Mouse (Mus musculus) heart, embryonic 14.5 days (tissue): ENCODE measurements around the gene Park7. TPM values are rescaled to one million over a fixed set of nuclear protein-coding genes. Genes with fewer than 3 reads are reported as not detected.

Source experiments
- ATAC-seq: fragments of 200-750 bp; cut with Nextera tagmentation; 2 replicates; pipeline ENCODE4 v1.8.0; 2017; ENCODE audit warnings: low read depth, moderate TSS enrichment; ENCODE audit not compliant: insufficient number of reproducible peaks, insufficient read depth, low FRiP score
- H3K27ac ChIP-seq, 2 experiments: fragments of 200-500 bp in 1 of 2; fragments of 300-500 bp in 1 of 2; sonication (generic) in 1 of 2; replicated peaks in 1 of 2; 2 replicates each; pipeline ENCODE4 v1.5.1; 2012 to 2014; ENCODE audit warnings: low read depth in 2 of 2, low read length in 2 of 2, control low read depth in 1 of 2, mild to moderate bottlenecking in 1 of 2, mixed read lengths in 1 of 2; ENCODE audit not compliant: control insufficient read depth in 1 of 2, insufficient read depth in 1 of 2
- H3K27me3 ChIP-seq: fragments of 300-500 bp; sonication (generic); 2 replicates; pipeline ENCODE4 v1.6.1; 2014; ENCODE audit warnings: mild to moderate bottlenecking, low read length, control low read depth; ENCODE audit not compliant: control insufficient read depth, insufficient read depth
- H3K36me3 ChIP-seq: fragments of 300-500 bp; sonication (generic); 2 replicates; pipeline ENCODE4 v1.6.1; 2014; ENCODE audit warnings: mild to moderate bottlenecking, control low read depth, low read length, mixed read lengths; ENCODE audit not compliant: control insufficient read depth, insufficient read depth
- H3K4me1 ChIP-seq, 2 experiments: fragments of 200-500 bp in 1 of 2; fragments of 300-500 bp in 1 of 2; sonication (generic) in 1 of 2; 2 replicates each; pipeline ENCODE4 v1.6.1; 2012 to 2014; ENCODE audit warnings: low read length in 2 of 2, control low read depth in 1 of 2, mixed read lengths in 1 of 2; ENCODE audit not compliant: control insufficient read depth in 2 of 2, insufficient read depth in 2 of 2
- H3K4me2 ChIP-seq: fragments of 300-500 bp; sonication (generic); 2 replicates; pipeline ENCODE4 v1.6.1; 2014; ENCODE audit warnings: mild to moderate bottlenecking, low read length
- H3K4me3 ChIP-seq, 2 experiments: fragments of 200-500 bp in 1 of 2; fragments of 300-500 bp in 1 of 2; sonication (generic) in 1 of 2; 2 replicates each; pipeline ENCODE4 v1.5.1; 2012 to 2014; ENCODE audit warnings: low read length in 2 of 2, mild to moderate bottlenecking in 2 of 2, control low read depth in 1 of 2, low read depth in 1 of 2, moderate library complexity in 1 of 2; ENCODE audit not compliant: control insufficient read depth in 1 of 2, insufficient read depth in 1 of 2
- H3K9ac ChIP-seq: fragments of 300-500 bp; sonication (generic); 2 replicates; pipeline ENCODE4 v1.6.1; 2014; ENCODE audit warnings: mild to moderate bottlenecking, low read length
- H3K9me3 ChIP-seq: fragments of 300-500 bp; sonication (generic); 2 replicates; pipeline ENCODE4 v1.6.1; 2016; ENCODE audit warnings: low read length, control low read depth; ENCODE audit not compliant: control insufficient read depth
- WGBS: fragments of 180-500 bp; shearing (Covaris S2); extraction: QIAGEN DNeasy Blood & Tissue Kit; methylation state at CpG from one replicate; pipeline ENCODE4 v1.1.7; 2014; 5-methylcytosine and 5-hydroxymethylcytosine counted together
- polyA plus RNA-seq: library from polyadenylated mRNA; unstranded; fragments of >200 nt; fragmentation: Nextera tagmentation; extraction: Ambion mirVana; gene quantifications from 2 replicates; pipeline ENCODE4 v1.2.1, GENCODE M21; 2014

Park7 gene
- polyA plus RNA-seq, 1 experiment from 2014 or later: 351 TPM

DNA sequence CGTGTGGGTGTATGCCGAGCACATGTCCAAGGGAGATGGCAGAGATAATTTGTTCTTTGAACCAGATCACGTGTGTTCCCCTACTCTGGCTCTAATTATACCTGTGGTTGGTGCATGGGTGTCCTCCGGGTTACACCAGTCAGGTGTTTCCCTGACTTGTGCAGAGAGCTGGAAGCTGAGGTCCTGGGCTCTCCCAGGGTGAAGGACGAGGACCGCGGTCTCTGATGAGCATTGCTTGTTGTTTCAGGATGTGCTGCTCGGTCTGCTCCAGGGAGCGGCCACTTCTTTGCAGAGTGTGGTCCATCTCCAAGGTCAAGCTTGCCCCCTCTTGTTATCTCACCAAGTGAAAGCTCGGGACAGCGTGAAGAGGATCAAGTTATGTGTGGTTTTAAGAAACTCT is 48.2 kb downstream of the Park7 start:
- Histone ChIP-seq H3K36me3 (peaks cover 35% of the 10 kb centered on the region), H3K4me3 (no peak overlapping the region), H3K9ac (no peak overlapping the region), H3K27ac (no peak overlapping the region), H3K9me3 (no peaks in the 10 kb centered on the region), H3K4me1 (peaks cover 12 to 13% of the 10 kb centered on the region in 2 experiments), H3K4me2 (no peak overlapping the region), H3K27me3 (no peaks in the 10 kb centered on the region)
- 89% methylated on average over 11 of the region's 11 CpGs for WGBS
- ATAC-seq: no peak

DNA sequence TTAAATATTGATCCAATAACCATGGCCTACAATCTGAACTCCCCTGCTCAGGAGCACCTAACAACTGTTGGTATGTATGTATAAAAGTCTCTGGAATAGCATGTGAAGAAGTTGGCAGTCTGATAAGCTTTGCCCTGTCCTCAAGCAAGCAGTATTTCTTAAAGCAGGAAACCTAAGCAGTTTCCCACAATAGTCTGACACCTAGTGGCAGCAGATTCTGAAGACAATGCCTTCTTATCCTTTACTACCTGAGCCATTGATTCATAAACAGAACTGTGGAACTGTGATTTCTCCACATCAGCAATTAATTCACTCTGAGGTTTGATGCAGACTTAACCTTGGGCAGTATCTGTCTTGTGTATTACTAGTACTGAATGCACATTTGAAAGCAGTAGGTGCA is 48.9 kb downstream of the Park7 start:
- no peak for ATAC-seq
- Histone ChIP-seq H3K4me3 (no peak overlapping the region), H3K27me3 (no peaks in the 10 kb centered on the region), H3K36me3 (peaks cover 35% of the 10 kb centered on the region), H3K4me1 (peaks cover 9 to 10% of the 10 kb centered on the region in 2 experiments), H3K4me2 (no peak overlapping the region), H3K9me3 (no peaks in the 10 kb centered on the region), H3K27ac (no peak overlapping the region; a peak in 1 of 4 replicates), H3K9ac (no peak overlapping the region)

DNA sequence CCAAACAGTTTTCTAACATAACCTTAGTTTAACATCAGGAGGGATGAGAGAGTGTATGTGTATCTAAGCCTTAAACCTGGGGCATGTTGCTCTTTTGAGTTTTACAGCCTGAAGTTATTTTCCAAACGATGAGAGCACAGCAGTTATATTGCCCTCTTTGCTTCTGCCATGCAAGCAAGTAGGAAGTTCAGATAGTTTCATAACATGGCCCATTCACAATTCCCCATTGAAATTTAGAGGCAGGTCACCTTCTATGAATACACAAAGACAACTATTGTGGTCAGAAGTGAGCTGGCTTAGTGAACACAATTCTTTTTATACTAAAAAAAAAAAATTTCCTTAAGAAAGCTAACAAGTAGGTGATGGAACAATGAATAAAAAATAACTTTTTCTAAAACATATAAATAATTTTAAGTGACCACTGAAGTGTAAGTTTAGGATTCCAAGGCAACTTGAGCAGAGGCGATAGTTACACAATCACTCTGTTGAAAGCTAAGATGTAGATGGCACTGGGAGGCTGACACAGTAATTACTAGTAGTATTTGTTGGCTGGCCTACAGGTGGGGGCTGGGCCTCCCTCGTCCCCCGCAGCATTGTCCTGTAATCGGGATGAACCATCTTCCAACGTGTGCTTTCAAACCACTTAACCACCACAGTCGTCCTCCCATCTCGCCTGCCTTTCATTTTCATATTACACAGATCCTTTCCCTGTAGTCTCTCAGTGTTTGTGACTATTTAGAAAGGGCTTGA is 51.4 kb downstream of the Park7 start:
- peaks cover 25% of the 10 kb centered on the region for H3K36me3 ChIP-seq
- ATAC-seq: no peak
- 64% methylated on average over 8 of the region's 8 CpGs for WGBS
- H3K4me3 ChIP-seq: no peak overlapping the region
- H3K9ac ChIP-seq: no peak overlapping the region
- peaks cover 0 to 2% of the 10 kb centered on the region in 2 experiments; a peak in 1 of 4 replicates for H3K4me1 ChIP-seq
- no peak overlapping the region for H3K27ac ChIP-seq
- no peaks in the 10 kb centered on the region for H3K9me3 ChIP-seq
- no peak overlapping the region for H3K4me2 ChIP-seq
- no peaks in the 10 kb centered on the region for H3K27me3 ChIP-seq

DNA sequence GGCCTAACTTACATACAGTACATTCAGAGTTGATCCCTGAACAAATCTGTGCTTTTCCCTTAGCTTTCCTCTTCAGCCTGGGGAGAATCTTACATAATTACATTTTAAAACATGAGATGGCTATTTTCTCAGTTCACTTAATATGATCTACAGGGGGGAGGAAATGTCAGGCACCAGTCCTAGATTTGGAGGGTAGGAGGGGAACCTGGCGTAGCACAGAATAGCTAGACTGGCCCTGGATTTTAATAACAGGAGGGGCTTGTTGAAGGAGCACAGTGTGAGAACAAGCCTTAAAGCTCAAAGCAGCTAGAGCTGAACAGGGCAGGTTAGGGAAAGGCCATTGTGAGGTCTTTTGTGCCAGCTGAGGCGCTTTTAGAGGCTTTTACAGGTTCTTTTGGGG is 53.1 kb downstream of the Park7 start:
- Histone ChIP-seq H3K9ac (no peak overlapping the region), H3K4me2 (no peak overlapping the region), H3K36me3 (peaks cover 9% of the 10 kb centered on the region), H3K27me3 (no peaks in the 10 kb centered on the region), H3K9me3 (no peaks in the 10 kb centered on the region), H3K4me1 (peaks cover 0 to 2% of the 10 kb centered on the region in 2 experiments; a peak in 1 of 4 replicates), H3K27ac (no peak overlapping the region), H3K4me3 (no peak overlapping the region)
- no peak for ATAC-seq
- WGBS: 85% methylated on average over 2 of the region's 2 CpGs

DNA sequence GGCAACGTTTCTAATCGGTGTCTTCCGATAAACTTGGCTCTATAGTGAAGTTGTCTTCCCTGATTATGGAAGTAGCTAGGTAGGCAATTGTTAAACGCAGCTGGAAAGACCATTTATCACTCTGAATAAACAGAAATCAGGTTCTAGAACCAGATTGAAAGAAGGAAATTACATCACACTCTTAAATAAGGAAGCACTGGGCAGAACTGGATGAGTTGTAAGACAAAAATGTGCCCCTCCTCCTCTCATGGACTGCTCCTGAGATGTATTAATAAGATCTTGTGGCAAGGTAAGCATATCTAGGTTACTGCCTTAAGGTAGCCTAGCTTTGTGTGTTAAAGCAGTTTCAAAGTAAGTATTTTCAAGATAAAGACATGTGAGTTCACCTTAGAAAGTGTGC is 53.7 kb downstream of the Park7 start:
- no peaks in the 10 kb centered on the region for H3K9me3 ChIP-seq
- H3K9ac ChIP-seq: no peak overlapping the region
- H3K27ac ChIP-seq: no peak overlapping the region
- no peaks in the 10 kb centered on the region for H3K27me3 ChIP-seq
- H3K4me3 ChIP-seq: no peak overlapping the region
- H3K4me2 ChIP-seq: no peak overlapping the region
- 63% methylated on average over 4 of the region's 4 CpGs for WGBS
- ATAC-seq: no peak
- H3K4me1 ChIP-seq: peaks cover 0 to 6% of the 10 kb centered on the region in 2 experiments; a peak in 1 of 4 replicates
- H3K36me3 ChIP-seq: peaks cover 2% of the 10 kb centered on the region

DNA sequence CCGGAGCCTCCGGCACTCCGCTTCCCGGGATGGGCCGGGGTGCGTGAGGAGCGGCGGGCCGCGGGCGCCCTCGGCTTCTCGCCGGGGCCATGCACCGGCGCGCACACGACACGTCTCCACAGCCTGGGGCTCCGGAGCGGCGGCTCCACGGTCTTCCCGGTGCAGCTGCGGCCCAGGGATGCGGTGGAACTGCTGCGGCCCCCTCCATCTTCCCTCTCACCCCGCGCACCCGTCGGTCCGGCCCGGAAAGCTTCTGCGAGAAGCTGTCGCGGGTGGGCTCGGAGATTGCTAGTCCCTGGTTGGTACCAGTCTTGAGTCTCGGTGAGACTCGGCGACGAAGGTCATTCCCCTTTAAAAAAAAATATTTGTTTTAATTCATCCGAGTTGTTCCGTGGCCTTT is 58.9 kb downstream of the Park7 start:
- H3K4me1 ChIP-seq: 0 out of 4 replicates have a peak, but pooled peaks cover 2 to 8% of the 10 kb centered on the region in 2 experiments
- H3K4me2 ChIP-seq: peak overlapping the region; percentile 74
- H3K27ac ChIP-seq: peak overlapping the region; percentile 76 to 98
- WGBS: 1% methylated on average over 35 of the region's 43 CpGs
- H3K36me3 ChIP-seq: no peaks in the 10 kb centered on the region
- H3K27me3 ChIP-seq: no peaks in the 10 kb centered on the region
- peak overlapping the region; percentile 90 for H3K9ac ChIP-seq
- peak; percentile 70 for ATAC-seq
- peak overlapping the region; percentile 74 to 87 for H3K4me3 ChIP-seq
- H3K9me3 ChIP-seq: no peaks in the 10 kb centered on the region

DNA sequence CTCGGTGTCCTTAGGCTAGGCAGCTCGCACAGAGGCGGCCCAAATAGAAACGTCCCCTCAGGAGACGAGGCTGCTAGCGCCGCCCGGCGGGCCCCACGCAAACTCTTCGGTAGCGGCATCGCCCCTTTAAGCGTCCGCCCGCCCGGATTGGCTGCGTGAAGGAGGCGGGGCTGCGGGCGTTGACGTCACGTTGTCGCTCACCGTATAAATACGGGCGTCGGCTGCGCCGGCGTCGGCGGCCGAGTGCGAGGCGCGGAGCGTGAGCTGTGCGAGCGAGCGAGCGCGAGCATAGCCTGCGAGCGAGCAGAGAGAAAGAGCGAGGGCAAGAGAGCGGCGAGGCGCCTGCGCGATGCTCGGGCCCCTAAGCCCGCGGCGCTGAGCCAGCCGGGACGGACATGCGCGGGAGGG is 59.4 kb downstream of the Park7 start:
- under 1% methylated on average over 59 of the region's 59 CpGs for WGBS
- peak overlapping the region; percentile 74 to 87 for H3K4me3 ChIP-seq
- H3K9me3 ChIP-seq: no peaks in the 10 kb centered on the region
- H3K4me2 ChIP-seq: peak overlapping the region; percentile 74
- H3K27me3 ChIP-seq: no peaks in the 10 kb centered on the region
- peak overlapping the region; percentile 76 to 98 for H3K27ac ChIP-seq
- H3K9ac ChIP-seq: peak overlapping the region; percentile 90
- 0 out of 4 replicates have a peak, but pooled peaks cover 2 to 8% of the 10 kb centered on the region in 2 experiments for H3K4me1 ChIP-seq
- H3K36me3 ChIP-seq: no peaks in the 10 kb centered on the region
- peak; percentile 94 for ATAC-seq
